Mouse (Mus musculus) liver, adult 2 months (tissue): ENCODE measurements at regions not wholly inside any gene's neighbourhood (a gene's known extent, or its start where the extent isn't known, plus 50 kb on each side); places are given as distances from the start of the nearest gene placed in this dataset.
A peak's percentile ranks its signal among the peaks of the same experiment; 100 is the strongest.

Experiments
- DNase-seq: peaks from one replicate; pipeline ENCODE4 v3.0.0-alpha.2; 2011; ENCODE audit warnings: low read depth, low spot score; ENCODE audit errors: extremely low read depth
- H3K27ac ChIP-seq: fragments of 200-500 bp; replicated peaks from 2 replicates; pipeline ENCODE4 v1.5.1; 2012; ENCODE audit warnings: low read depth, mild to moderate bottlenecking, control low read depth, inconsistent platforms, low read length; ENCODE audit not compliant: insufficient read depth
- H3K27me3 ChIP-seq: fragments of 200-500 bp; 2 replicates; pipeline ENCODE4 v1.6.1; 2012; ENCODE audit warnings: mild to moderate bottlenecking, moderate library complexity, low read length, inconsistent platforms; ENCODE audit not compliant: control insufficient read depth, insufficient read depth
- H3K36me3 ChIP-seq: fragments of 200-500 bp; 2 replicates; pipeline ENCODE4 v1.6.1; 2012; ENCODE audit warnings: low read length, inconsistent platforms; ENCODE audit not compliant: control insufficient read depth, insufficient read depth
- H3K4me1 ChIP-seq: fragments of 200-500 bp; 2 replicates; pipeline ENCODE4 v1.6.1; 2011; ENCODE audit warnings: low read length; ENCODE audit not compliant: control insufficient read depth, insufficient read depth
- H3K4me3 ChIP-seq: fragments of 200-500 bp; 2 replicates; pipeline ENCODE4 v1.5.1; 2011; ENCODE audit warnings: low read depth, mild to moderate bottlenecking, control low read depth, low read length, moderate library complexity; ENCODE audit not compliant: insufficient read depth
- H3K79me2 ChIP-seq: fragments of 200-500 bp; 2 replicates; pipeline ENCODE4 v1.6.1; 2012; ENCODE audit warnings: inconsistent platforms, mild to moderate bottlenecking, low read length, moderate library complexity; ENCODE audit not compliant: control insufficient read depth, insufficient read depth
- H3K9ac ChIP-seq: fragments of 200-500 bp; 2 replicates; pipeline ENCODE4 v1.6.1; 2012; ENCODE audit warnings: low read depth, mild to moderate bottlenecking, control low read depth, inconsistent platforms, low read length
- CTCF ChIP-seq: fragments of 200-500 bp; IDR thresholded peaks from 2 replicates; pipeline ENCODE4 v1.5.1; 2011; ENCODE audit warnings: low read depth, low read length, control low read depth
- POLR2A ChIP-seq: fragments of 200-500 bp; IDR thresholded peaks from 2 replicates; pipeline ENCODE4 v1.6.1; 2011; ENCODE audit warnings: low read length, control low read depth; ENCODE audit not compliant: insufficient read depth; ENCODE audit errors: extremely low read depth
- WGBS: fragments of 180-500 bp; shearing (Covaris S2); methylation state at CpG from one replicate; pipeline ENCODE4 v1.1.7; 2018; 5-methylcytosine and 5-hydroxymethylcytosine counted together

GRCm38 (mm10) chr5:39155763-39156162 lies 279.2 kb upstream of the Clnk start:
- TF ChIP-seq CTCF (no peak), POLR2A (no peak)
- no peak for DNase-seq
- Histone ChIP-seq H3K9ac (no peak overlapping the region), H3K79me2 (no peaks in the 10 kb centered on the region), H3K4me3 (no peak overlapping the region), H3K4me1 (peaks cover 3% of the 10 kb centered on the region), H3K36me3 (no peaks in the 10 kb centered on the region), H3K27me3 (peaks cover under 1% of the 10 kb centered on the region; the same call in 1 of the 2 replicates), H3K27ac (no peak overlapping the region)
- WGBS = 96% methylated on average over 1 of the region's 1 CpGs

GRCm38 (mm10) chr5:39153291-39153794 lies 276.7 kb upstream of the Clnk start:
- DNase-seq = no peak
- TF ChIP-seq CTCF (no peak), POLR2A (no peak)
- H3K79me2 ChIP-seq = no peaks in the 10 kb centered on the region
- H3K4me1 ChIP-seq = peaks cover 3% of the 10 kb centered on the region
- no peaks in the 10 kb centered on the region for H3K36me3 ChIP-seq
- peaks cover 5% of the 10 kb centered on the region; the same call in 1 of the 2 replicates for H3K27me3 ChIP-seq
- H3K27ac ChIP-seq = no peak overlapping the region
- no peak overlapping the region for H3K9ac ChIP-seq
- no peak overlapping the region for H3K4me3 ChIP-seq

- Histone ChIP-seq H3K36me3 (no peaks in the 10 kb centered on the region), H3K4me1 (peaks cover 3% of the 10 kb centered on the region), H3K9ac (no peak overlapping the region), H3K27ac (no peak overlapping the region), H3K4me3 (no peak overlapping the region), H3K27me3 (peaks cover 5% of the 10 kb centered on the region; the same call in 1 of the 2 replicates), H3K79me2 (no peaks in the 10 kb centered on the region)
- peak; percentile 92 for DNase-seq
- TF ChIP-seq CTCF = no peak
- no peak for TF ChIP-seq POLR2A
- 8% methylated on average over 4 of the region's 4 CpGs for WGBS
Observed at GRCm38 (mm10) chr5:39151917-39152316, 275.3 kb upstream of the Clnk start.

- Histone ChIP-seq H3K27me3 (peaks cover 5% of the 10 kb centered on the region; the same call in 1 of the 2 replicates), H3K27ac (no peak overlapping the region), H3K9ac (no peak overlapping the region), H3K79me2 (no peaks in the 10 kb centered on the region), H3K4me1 (peaks cover 3% of the 10 kb centered on the region), H3K4me3 (no peak overlapping the region), H3K36me3 (no peaks in the 10 kb centered on the region)
- WGBS = 94% methylated on average over 4 of the region's 4 CpGs
- TF ChIP-seq CTCF = no peak
- TF ChIP-seq POLR2A = no peak
- DNase-seq = no peak
Observed at GRCm38 (mm10) chr5:39150891-39151290, 274.3 kb upstream of the Clnk start.

GRCm38 (mm10) chr5:39145658-39146057 lies 269.0 kb upstream of the Clnk start:
- Histone ChIP-seq H3K4me1 (no peaks in the 10 kb centered on the region; the same call in 1 of the 2 replicates), H3K27me3 (0 out of 2 replicates have a peak, but pooled peaks cover 3% of the 10 kb centered on the region), H3K4me3 (no peak overlapping the region), H3K79me2 (no peaks in the 10 kb centered on the region), H3K36me3 (no peaks in the 10 kb centered on the region), H3K27ac (no peak overlapping the region), H3K9ac (no peak overlapping the region)
- TF ChIP-seq POLR2A (no peak), CTCF (no peak)
- no peak for DNase-seq
- WGBS = 71% methylated on average over 2 of the region's 2 CpGs

- Histone ChIP-seq H3K27ac (no peak overlapping the region), H3K9ac (no peak overlapping the region), H3K4me3 (no peak overlapping the region), H3K79me2 (no peaks in the 10 kb centered on the region), H3K27me3 (no peaks in the 10 kb centered on the region), H3K4me1 (no peaks in the 10 kb centered on the region), H3K36me3 (no peaks in the 10 kb centered on the region)
- WGBS = 93% methylated on average over 10 of the region's 10 CpGs
- DNase-seq = no peak
- TF ChIP-seq CTCF (no peak), POLR2A (no peak)
Observed at GRCm38 (mm10) chr5:39144225-39144624, 267.6 kb upstream of the Clnk start.
